Mouse (Mus musculus) bone marrow, adult 2 months (tissue): ENCODE results near the gene Ptpn13.

ENCODE experiments used
- CTCF ChIP-seq: fragments of 200-500 bp; IDR thresholded peaks from 2 replicates; pipeline ENCODE4 v1.5.1; 2011; ENCODE audit warnings: low read length, control low read depth; ENCODE audit not compliant: control insufficient read depth, insufficient read depth
- POLR2A ChIP-seq: fragments of 200-500 bp; IDR thresholded peaks from 2 replicates; pipeline ENCODE4 v1.6.1; 2011; ENCODE audit warnings: low read depth, mild to moderate bottlenecking, control low read depth, low read length, borderline replicate concordance; ENCODE audit not compliant: control insufficient read depth

- TF ChIP-seq POLR2A: no peak
- no peak for TF ChIP-seq CTCF
Measured at GRCm38 (mm10) chr5:103497061-103497460, 72.1 kb downstream of the Ptpn13 start.
